Mouse (Mus musculus) megakaryocyte, embryonic 14.5 days (primary cell): ENCODE results near the gene Dync1li1.

Experiments
- FLI1 ChIP-seq: IDR thresholded peaks from 2 replicates; pipeline ENCODE4 v1.6.1; 2012; ENCODE audit warnings: low read length, inconsistent platforms, mixed read lengths
- GATA1 ChIP-seq: IDR thresholded peaks from 3 replicates; pipeline ENCODE4 v1.6.1; 2012; ENCODE audit warnings: mixed read lengths, low read length, inconsistent platforms, borderline replicate concordance

GRCm38 (mm10) chr9:114672703-114673561 lies 15.7 kb upstream of the Dync1li1 start:
- TF ChIP-seq GATA1 (no peak), FLI1 (no peak)
